Mouse (Mus musculus) thymus, postnatal 25 days (tissue): ENCODE measurements at regions not wholly inside any gene's neighbourhood (a gene's known extent, or its start where the extent isn't known, plus 50 kb on each side); places are given as distances from the start of the nearest gene placed in this dataset.

ENCODE experiments used
- DNase-seq: peaks from one replicate; pipeline ENCODE4 v3.0.0; 2022

DNA sequence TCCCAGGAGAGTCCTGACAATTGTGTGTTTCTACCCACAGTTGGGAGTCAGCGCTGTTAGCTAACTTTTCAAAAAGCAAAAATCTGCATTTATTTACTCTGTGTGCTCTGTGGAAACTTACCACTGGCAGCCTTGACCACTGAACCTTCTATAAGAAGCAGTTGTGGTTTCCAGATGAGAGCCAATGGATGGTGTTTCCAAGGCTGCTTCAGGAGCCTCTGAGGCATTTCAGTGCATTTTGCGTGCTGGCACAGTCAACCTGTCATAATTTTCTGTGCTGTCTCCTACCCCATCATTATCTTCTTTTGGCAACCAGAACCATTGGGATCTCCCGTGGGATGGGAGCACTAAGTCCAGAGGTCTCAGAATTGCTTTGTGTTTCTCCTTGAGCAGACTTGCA lies 60.3 kb downstream of the 4930544G11Rik start:
- no peak for DNase-seq

DNA sequence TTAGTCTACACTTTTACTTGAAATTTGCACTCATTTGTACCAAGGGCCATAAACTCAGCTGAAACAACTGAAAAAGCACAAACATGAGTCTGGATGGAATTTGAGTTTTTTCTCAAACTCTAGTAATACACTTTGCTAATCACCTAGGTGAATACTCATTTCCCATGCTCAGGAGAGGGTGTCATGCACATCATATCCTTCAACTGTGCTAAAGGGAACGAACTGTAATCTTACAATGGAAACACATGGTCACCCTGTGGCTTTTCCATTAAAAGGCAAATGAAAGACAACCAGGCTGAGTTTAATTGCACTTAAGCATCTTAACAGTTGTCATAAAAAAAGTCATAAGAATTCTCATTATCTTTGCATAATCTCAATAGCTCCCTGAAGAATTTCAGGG lies 71.1 kb downstream of the 4930544G11Rik start:
- DNase-seq, result no peak

DNA sequence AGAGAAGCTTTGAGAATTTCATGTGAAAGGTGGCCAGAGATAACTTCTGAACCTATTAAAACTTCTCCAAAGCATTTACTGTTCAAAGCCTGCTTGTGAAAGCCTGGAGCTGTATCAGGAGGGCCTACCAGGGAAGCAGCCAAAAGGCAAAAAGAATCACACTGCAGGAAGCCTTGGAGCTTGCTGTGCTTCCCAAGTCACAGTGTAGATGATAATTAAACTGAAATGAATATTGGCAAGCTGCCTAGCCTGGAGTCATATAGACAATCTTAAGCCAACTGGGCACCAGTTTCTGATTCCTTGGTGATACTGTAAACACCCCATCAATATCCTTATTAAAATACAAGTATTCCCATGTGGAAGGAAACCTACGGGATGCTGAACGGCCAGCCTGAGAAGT lies 84.4 kb downstream of the 4930544G11Rik start:
- no peak for DNase-seq

DNA sequence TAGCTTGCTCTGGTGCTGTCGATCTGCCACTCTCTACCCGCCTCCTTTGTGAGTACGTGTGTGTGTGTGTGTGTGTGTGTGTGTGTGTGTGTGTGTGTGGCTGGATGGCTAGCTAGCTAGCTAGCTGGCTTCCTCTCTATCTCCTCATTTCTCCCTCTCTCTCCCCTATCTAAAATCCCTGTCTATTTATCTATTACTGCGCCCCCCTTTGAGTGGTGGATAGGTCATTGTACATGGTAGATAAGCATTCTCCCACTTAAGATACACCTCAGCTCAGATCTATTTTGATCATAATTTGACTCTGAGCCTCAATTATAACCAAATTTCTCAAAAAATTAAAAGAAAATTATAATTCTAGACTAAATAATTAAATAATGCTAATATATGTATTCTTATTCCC lies 99.4 kb downstream of the 4930544G11Rik start:
- DNase-seq, result no peak

DNA sequence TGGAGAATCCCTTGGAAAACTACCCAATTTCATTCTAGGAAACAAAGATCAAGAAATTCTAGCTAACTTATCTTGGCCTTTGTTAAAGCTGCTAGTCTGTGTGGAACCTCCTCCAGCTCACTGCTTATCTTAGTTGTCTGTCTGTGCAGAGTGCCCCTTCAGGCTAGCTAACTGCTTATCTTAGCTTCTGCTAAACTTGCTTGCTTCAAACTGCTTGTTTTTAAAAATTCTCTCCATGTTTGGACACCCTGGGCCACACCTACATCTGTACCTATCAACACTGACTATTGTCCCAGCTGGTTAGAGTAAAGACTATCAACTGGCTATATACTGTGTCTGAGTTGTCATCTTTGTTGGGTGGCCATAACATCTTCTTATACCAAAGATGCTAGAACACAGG lies 100.0 kb downstream of the 4930544G11Rik start:
- no peak for DNase-seq

DNA sequence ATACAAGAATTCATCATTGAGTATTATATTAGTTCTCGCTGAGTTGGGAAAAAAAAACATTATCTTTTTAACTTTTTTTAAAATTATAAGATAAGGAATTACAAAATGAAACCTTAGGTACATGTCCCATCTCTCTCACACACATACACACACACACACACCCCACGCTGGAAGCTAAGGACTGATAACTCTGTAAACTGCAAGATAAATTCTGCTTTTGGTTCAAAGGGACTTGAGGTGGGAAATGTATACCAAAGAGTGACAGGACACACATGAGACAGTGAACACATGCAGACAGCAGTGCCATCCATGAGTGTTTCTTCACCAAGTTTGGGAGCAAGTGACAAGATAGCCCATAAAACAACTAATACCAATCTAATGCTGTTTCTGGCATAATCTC lies 100.8 kb downstream of the 4930544G11Rik start:
- no peak for DNase-seq

DNA sequence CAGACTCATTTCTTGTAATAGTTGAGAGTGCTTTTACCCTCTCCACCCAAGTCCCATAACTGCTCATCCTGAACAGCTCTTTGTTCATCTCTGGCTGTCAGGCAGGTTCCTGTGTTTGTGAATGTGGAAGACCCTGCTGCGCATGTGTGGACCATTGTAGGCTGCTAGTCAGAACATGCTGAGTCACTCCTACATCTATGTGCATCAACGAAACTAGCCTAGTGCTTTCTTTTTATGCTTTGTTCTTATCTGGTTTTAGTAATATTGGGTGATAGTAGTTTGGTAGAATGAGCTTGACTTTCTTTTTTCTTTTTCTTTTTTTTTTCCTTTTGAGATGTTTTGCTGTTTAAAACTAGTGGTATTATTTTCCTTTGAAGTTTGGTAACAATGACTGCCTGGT lies 116.5 kb downstream of the 4930544G11Rik start:
- peak; percentile 4 for DNase-seq

DNA sequence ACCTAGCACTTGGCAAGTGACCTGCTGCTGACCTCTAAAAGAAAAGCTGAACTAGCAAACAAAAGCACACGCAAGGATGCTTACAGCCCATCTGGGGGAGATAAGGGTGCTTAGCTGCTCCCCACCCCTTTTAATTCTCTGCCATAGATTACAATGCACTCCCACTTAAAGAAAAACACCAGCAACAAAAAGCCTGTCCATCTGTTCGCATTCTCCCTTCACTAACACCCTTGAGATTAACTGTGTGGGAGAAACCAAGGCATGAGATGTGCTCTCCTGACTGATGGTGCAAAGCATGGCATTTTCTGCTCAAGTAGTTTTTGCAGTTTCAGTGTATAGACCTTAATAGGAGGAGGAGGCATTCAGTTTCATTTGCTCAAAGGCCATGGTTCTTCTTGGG lies 125.0 kb downstream of the 4930544G11Rik start:
- DNase-seq, result no peak

DNA sequence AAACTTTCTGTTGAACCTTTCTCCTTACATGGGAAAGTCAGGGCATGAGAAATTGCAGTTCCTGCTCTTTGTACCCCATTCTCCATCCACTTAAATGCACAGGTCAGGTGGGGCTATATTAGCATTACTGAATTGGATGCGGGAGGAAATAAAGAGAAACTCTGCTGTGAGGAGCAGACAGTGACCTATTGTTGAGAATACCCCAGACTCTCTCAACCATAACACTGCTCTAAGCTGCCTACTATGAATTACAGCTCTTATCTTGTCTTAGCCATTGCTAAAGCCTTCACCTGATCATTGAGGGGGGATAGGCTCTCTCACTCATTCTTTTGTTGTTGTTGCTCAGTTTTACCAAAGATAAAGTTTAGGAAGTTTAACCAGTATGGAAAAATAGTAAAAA lies 126.4 kb downstream of the 4930544G11Rik start:
- DNase-seq, result no peak

DNA sequence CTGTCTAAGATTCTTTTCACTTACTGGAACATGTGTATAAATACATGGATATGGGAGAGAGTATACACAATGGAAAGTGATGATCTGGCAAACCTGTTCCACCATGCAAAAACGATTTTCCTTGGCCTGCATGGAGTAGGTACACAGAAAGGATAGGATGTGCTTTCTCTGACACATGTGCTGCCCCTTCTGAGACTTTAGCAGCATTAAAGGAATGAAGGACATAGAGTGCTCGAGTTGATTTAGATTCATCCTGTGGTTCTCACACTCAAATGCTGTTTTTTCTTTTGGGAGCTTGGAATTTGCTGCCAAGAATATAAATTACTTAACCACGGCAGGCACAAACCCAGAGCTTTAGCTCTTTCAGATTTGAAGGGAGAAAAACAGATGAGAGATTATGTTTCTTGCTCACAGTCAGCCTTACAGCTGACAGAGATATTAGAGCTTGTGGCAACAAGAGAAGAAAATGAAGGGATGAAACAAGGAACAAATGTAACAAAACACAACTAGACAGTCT lies 149.2 kb downstream of the 4930544G11Rik start:
- no peak for DNase-seq

DNA sequence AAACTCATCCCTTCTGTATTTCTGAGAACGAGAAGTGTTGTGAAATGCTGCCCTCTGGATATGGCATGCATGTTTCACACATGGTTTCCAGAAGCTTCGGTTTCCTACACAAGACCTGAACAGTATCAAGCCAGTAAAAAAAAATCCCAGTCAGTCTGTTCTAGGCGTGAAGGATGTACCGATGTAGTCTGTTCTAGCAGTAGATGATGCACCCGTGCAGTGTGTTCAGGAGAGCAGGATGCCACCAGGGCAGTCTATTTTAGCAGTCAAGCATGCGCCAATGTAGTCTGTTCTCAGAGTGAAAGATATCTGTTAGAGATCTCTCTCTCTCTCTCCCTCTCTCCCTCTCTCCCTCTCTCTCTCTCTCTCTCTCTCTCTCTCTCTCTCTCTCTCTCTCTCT lies 162.0 kb downstream of the 4930544G11Rik start:
- DNase-seq, result no peak

DNA sequence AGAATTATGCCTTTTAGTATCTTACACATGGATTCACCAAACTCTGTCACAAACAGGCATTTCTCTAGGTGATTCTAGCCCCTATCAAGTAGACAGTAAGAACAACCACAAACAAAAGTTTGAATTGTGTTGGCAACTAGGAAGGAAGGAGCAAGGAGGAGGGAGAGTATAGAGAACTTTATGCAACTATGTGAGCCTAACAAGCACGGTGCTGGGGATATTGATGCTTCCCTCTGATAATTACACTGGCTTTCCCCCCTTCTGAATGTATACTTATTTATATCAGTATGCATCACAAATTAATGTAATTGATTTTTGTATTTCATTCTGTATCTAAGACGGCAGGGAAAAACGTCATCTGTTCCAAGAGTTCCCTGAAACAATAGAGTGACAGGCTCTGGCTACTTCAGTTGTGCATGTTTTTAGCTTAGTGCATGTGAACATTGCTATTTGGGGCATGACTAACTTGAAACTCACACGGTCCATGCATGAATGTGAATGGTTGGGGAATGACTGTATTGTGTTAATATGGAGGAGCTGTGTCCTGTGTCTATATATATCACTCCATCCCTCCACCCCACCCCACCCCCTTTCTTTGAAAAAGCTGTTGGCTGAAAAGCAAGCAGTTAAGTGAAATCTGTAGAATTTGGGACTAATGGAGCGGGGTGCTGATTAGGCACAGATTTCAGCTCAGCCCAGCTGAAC lies 169.2 kb downstream of the 4930544G11Rik start:
- DNase-seq, result no peak

DNA sequence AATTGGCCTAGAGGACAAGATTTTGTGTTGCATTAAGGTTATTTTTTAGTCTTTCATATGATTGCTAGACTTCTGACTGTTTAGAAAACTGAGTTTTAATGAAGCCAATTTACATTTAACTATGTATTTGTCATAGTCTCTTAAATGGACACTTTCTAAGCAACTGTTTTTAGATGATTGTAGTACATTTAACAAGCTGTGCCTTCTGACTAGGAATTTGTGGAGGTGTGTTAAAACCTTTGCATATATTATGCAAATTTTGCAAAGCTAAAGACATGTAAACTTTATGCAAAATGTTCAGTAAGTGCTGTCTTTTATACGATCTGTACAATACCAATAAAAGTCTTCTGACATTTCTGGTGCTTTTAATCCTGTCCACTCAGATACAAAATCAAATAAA lies 171.9 kb downstream of the 4930544G11Rik start:
- no peak for DNase-seq

DNA sequence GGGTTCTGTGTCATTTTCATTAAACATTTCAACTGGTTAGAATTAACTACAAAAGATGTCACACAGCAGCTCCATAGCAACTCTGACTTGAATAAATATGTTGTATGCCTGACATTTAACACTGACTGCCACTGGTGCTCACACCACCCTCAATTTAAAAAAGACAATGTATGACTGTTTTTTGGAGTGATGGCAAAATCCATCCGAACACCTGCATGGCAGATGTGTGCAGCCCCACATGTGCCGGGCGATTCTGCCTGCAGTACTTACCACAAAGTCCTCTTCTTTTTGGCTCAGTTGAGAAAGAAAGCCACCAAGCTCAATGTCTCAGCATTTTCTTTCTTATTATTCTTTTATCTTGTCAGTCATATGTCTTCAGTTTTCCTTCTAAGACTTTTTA lies 199.4 kb downstream of the 4930544G11Rik start:
- DNase-seq, result peak; percentile 65

DNA sequence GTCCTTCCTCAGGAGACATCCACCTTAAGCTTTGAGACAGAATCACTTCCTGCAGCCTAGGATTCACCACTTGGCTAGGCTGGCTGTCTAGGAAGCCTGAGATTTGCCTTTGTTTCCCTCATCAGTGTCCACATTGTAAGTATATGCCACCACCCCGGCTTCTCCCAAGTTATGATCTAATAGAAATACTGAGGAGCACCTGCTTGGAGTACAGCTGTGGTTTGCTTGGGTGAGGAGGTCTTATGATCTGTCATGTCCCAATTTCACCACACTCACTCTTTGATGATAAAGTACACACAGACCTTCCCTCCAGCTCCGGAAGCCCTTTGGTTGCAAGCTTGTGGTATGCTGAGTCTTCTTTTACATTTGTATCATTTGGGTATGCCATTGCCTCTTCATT lies 202.4 kb downstream of the 4930544G11Rik start:
- peak; percentile 67 for DNase-seq

DNA sequence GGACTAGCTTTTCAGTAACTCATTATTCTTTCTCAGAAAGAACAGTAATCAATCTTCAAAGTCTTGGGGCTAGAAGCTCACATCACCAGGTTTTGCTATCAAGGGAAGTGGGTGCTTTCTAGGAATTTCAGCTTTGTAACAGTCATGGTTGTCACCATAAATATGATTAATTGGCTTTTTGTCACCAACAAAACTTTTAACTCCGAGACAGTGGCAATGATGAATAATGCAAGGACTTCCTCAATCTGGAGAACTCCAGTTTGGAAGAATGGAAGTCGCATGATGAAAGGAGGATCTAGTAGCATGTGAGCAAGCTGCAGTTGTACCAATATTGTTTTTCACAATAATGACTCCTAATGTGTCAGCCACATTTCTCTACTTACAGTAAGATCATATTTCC lies 208.4 kb downstream of the 4930544G11Rik start:
- DNase-seq, result no peak

DNA sequence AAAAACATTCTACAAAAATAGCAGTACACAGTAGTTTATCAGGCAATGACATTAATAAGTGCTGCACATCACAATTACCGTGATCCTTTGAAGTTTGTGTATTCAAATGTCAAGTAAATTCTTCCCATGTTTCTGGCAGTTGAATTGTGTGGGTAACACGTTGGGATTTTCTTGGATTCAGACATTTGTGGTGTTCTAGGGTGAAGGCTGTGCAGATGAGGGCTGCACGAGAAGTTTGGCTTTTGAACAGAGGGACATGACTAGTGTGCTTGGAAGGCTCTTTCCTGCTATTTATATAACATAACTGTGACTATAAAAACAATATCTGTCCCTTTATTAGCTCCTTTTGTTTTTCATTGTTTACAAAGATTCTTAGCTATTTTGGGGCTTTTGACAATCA lies 216.5 kb downstream of the 4930544G11Rik start:
- no peak for DNase-seq

DNA sequence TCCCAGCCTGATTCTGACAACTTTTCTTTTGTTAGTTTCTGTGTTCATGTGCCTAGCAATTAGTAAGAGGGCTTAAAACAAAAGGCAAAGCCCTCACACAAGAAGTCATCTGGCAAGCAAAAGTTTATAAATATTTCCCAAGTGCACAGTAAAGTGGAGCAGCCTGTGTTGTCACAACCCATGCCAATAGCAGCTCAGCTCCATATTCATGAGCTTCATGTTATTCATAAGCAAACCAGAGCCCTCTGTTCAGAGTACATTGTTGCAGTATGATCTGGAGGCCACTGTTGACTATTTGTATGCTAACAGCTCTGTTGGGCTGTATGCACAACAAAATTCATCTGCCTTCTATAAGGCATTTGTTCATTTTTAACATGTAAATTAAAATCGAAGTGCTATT lies 245.6 kb downstream of the 4930544G11Rik start:
- DNase-seq, result no peak

DNA sequence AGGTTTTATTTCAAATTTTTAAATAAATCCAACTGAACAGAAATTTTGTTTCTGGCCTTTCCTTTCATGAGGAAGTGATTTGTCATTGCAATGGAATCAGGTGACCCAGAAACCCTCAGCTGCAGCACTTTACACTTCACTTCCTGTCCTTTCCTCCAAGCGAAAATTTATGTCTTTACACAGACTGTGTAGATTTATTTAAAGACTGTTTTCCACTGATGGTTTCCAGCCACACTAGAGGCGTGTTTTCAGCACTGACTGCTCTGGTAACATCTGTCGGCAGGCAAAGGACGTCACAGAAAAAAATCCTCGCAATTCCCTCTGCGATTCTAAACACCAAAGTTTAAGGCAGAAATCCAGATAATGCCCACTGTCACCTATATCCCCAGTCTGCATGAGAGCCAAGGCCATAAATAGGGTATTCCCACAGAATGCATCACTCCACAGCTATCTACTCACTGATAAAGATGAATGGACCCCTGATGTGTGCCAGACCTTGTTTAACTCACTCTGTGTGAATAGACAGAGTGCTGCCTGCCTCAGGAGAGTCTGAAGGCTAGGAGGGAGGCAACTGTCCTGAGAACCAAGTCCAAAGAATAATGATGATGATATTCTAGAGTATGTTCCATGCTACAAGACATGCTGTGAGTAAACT lies 247.9 kb downstream of the 4930544G11Rik start:
- peak; percentile 9 for DNase-seq

DNA sequence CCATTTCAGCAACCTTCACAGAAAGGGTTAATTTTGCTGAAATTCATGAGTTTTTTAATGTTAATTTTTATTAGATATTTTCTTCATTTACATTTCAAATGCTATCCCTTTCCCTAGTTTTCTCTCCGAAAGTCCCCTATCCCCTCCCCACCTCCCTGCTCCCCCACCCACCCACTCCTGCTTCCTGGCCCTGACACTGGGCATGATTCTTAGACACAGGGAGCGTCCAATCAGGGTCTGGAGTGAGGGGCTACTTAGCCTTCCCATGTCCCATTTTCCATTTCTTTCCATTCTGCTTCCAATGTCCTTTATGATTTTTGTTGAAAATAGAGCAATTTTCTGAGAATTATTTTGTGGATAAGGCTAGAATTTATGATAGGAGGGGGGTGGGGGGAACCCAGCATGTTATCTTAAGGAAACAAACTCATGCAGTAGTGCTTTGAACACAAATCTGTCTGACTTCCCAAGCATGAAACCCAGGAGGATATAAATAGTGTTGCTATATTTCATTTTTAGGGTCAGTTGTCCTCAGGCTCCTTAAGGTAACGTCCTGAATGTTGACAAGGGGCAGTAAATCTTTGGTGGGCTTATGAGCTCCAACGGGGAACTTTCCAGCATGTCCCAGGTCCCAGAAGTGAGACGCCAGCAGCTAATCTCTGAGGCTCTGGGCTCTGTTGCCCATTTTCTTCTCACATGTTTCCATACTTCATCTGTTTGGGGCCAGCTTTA lies 254.0 kb downstream of the 4930544G11Rik start:
- DNase-seq, result no peak

DNA sequence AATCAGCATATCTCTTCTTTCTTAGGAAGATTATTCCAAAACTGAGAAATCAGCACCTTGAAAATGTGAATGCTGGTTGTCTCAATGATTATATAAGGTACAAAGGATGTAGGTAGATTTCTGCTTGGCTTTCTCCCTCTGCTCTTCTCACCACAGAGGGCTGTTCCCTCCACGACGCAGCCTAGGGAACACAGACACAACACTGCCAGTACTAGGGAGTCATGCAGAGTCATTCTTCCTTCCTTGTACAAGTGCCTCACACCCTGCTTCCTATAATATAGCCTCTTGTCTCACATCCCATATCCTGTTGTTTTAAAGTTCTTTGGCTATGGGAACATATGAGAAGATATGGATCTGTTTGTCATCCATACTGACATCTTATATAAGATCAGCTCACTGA lies 265.1 kb downstream of the 4930544G11Rik start:
- no peak for DNase-seq

DNA sequence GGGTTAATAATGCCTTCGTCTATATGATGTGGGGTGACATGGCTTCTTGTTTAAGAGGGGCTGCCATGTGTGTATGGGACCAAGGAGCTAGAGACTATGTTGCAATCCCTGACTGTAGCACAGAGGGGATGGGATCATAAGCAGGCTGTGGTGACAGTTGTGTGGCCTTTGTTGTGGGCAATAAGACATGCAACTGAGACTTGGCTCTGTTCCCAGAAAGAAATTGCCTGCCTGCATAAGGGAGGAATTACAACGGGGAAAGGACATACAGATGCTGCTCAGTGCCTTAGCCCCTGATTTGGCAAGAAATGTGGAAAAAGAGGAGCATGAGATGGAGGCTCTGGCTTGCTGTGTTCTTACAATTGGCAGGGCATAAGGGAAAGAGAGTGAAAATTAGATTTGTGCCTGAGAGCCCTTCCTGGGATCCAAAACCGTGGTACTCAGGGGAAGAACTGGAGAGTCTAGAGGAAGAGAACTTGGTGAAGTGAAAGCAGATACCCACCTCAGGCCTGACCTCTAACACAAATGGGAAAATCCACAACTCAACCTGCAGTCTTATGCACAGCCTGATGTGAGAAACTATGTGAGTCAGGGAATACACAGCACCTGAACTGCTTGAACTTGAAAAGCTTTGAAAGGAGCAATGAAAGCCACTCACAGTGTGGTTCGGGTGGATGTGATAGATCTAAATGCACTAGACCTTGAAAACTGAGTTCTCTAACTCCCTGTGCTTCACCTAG lies 271.9 kb downstream of the 4930544G11Rik start:
- no peak for DNase-seq

DNA sequence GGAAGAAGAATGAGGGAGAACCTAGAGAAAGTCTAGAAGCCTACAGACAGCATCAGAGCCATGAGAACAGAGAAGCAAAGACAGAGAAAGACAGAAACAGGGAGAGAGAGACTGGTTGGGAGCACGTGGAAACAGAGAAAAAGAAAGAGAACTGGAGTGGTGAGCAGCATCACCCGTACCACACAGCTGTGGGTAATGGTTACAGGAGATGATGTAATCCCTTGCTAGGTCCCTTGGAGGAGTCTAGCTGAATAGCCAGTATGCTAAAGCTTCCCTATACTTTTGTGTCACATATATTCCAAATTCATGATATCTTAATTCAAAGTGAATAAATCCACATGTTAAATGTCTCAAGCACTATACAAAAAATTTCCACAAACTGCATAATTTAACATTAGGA lies 284.0 kb downstream of the 4930544G11Rik start:
- DNase-seq, result no peak
